Mouse (Mus musculus): ENCODE measurements around the gene Sec61b.

GRCm38 (mm10) chr4:47491243-47491642 is 16.8 kb downstream of the Sec61b start:
- TF ChIP-seq CTCF (IDR thresholded peaks at IDR 0.05; ENCODE audit: extremely low read depth, insufficient read depth, insufficient read length, insufficient replicate concordance) (no peak), POLR2A (IDR thresholded peaks at IDR 0.05; ENCODE audit: low read depth, low read length) (no peak)
